Mouse (Mus musculus): ENCODE results near the gene Hao1. TPM values are rescaled to one million over a fixed set of nuclear protein-coding genes. Genes with fewer than 3 reads are reported as not detected.

Hao1 gene
- polyA plus RNA-seq, 1 experiment from 2014 or later: not detected

- 70% methylated on average over 1 of the region's 1 CpGs for WGBS
- Histone ChIP-seq H3K9me3 (ENCODE audit: control insufficient read depth, low read length) (no peaks in the 10 kb centered on the region), H3K4me3 (ENCODE audit: low read depth, low read length) (no peak overlapping the region), H3K27me3 (ENCODE audit: control insufficient read depth, insufficient read depth, low read length) (no peaks in the 10 kb centered on the region), H3K4me2 (ENCODE audit: low read depth, low read length, severe bottlenecking) (no peak overlapping the region), H3K27ac (ENCODE audit: low read depth, low read length) (no peak overlapping the region), H3K9ac (ENCODE audit: low read length) (no peak overlapping the region), H3K4me1 (replicated peaks; ENCODE audit: control insufficient read depth, insufficient read depth, low read length) (peaks cover 2% of the 10 kb centered on the region; the same call in 1 of the 2 replicates), H3K36me3 (ENCODE audit: control insufficient read depth, insufficient read depth, low read length) (no peaks in the 10 kb centered on the region)
- DNase-seq (ENCODE audit: low spot score) (no peak), ATAC-seq (replicated peaks; ENCODE audit: low FRiP score) (no peak)
Measured at GRCm38 (mm10) chr2:134450976-134451375, 103.2 kb downstream of the Hao1 start.

Other genes with a start within 250 kb of the Hao1 start
- 49.9 and 50.6 TPM in 2 replicates for gene Tmx4, start 89.8 kb upstream of the Hao1 start, polyA plus RNA-seq (2014; fragmentation: Nextera tagmentation; extraction: Ambion mirVana)
- 12.8 TPM in 2 replicates for gene Plcb1, start 231.7 kb upstream of the Hao1 start, polyA plus RNA-seq (2014; fragmentation: Nextera tagmentation; extraction: Ambion mirVana)

All from forebrain, embryonic 11.5 days (tissue).